Mouse (Mus musculus) limb, embryonic 14.5 days (tissue): ENCODE measurements at regions not wholly inside any gene's neighbourhood (a gene's known extent, or its start where the extent isn't known, plus 50 kb on each side); places are given as distances from the start of the nearest gene placed in this dataset.

Experiments used
- ATAC-seq: fragments of 200-750 bp; cut with Nextera tagmentation; 2 replicates; pipeline ENCODE4 v1.8.0; 2017; ENCODE audit warnings: low read depth, moderate number of reproducible peaks, moderate TSS enrichment; ENCODE audit not compliant: low FRiP score
- DNase-seq: peaks from one replicate; pipeline ENCODE4 v3.0.0-alpha.2; 2015; ENCODE audit warnings: low spot score
- H3K27ac ChIP-seq: fragments of 300-500 bp; sonication (generic); replicated peaks from 2 replicates; pipeline ENCODE4 v1.5.1; 2014; ENCODE audit warnings: low read depth, mild to moderate bottlenecking, low read length, moderate library complexity, mixed read lengths
- H3K27me3 ChIP-seq: fragments of 300-500 bp; sonication (generic); 2 replicates; pipeline ENCODE4 v1.6.1; 2014; ENCODE audit warnings: low read length, mixed read lengths; ENCODE audit not compliant: control insufficient read depth, insufficient read depth
- H3K36me3 ChIP-seq: fragments of 300-500 bp; sonication (generic); 2 replicates; pipeline ENCODE4 v1.6.1; 2014; ENCODE audit warnings: mild to moderate bottlenecking, low read length, moderate library complexity, mixed read lengths; ENCODE audit not compliant: control insufficient read depth, insufficient read depth
- H3K4me1 ChIP-seq: fragments of 300-500 bp; sonication (generic); 2 replicates; pipeline ENCODE4 v1.6.1; 2014; ENCODE audit warnings: antibody characterized with exemption, low read length, mixed read lengths; ENCODE audit not compliant: control insufficient read depth, insufficient read depth
- H3K4me2 ChIP-seq: fragments of 300-500 bp; sonication (generic); replicated peaks from 2 replicates; pipeline ENCODE4 v1.6.1; 2014; ENCODE audit warnings: low read depth, mild to moderate bottlenecking, low read length, moderate library complexity; ENCODE audit not compliant: severe bottlenecking
- H3K4me3 ChIP-seq: fragments of 300-500 bp; sonication (generic); replicated peaks from 2 replicates; pipeline ENCODE4 v1.5.1; 2014; ENCODE audit warnings: low read length
- H3K9ac ChIP-seq: fragments of 300-500 bp; sonication (generic); 2 replicates; pipeline ENCODE4 v1.6.1; 2014; ENCODE audit warnings: mild to moderate bottlenecking, low read depth, low read length, moderate library complexity; ENCODE audit not compliant: severe bottlenecking
- H3K9me3 ChIP-seq: fragments of 300-500 bp; sonication (generic); 2 replicates; pipeline ENCODE4 v1.6.1; 2016; ENCODE audit warnings: low read length; ENCODE audit not compliant: control insufficient read depth
- POLR2A ChIP-seq: fragments of 200-500 bp; IDR thresholded peaks from 2 replicates; pipeline ENCODE4 v1.8.0; 2012; ENCODE audit warnings: inconsistent platforms, mild to moderate bottlenecking, moderate library complexity, borderline replicate concordance; ENCODE audit not compliant: insufficient read depth, insufficient read length; ENCODE audit errors: extremely low read depth
- WGBS: fragments of 180-500 bp; shearing (Covaris S2); extraction: QIAGEN DNeasy Blood & Tissue Kit; methylation state at CpG from one replicate; pipeline ENCODE4 v1.1.7; 2014; 5-methylcytosine and 5-hydroxymethylcytosine counted together

GRCm38 (mm10) chr16:25201094-25201770 lies 85.4 kb upstream of the Tprg start:
- H3K36me3 ChIP-seq = no peaks in the 10 kb centered on the region
- 83% methylated on average over 7 of the region's 7 CpGs for WGBS

GRCm38 (mm10) chr16:25213250-25213649 lies 73.4 kb upstream of the Tprg start:
- Histone ChIP-seq H3K4me2 (no peak overlapping the region), H3K27ac (no peak overlapping the region), H3K36me3 (no peaks in the 10 kb centered on the region), H3K9me3 (no peaks in the 10 kb centered on the region), H3K4me3 (no peak overlapping the region), H3K9ac (no peak overlapping the region), H3K27me3 (no peaks in the 10 kb centered on the region), H3K4me1 (no peaks in the 10 kb centered on the region)
- WGBS = 63% methylated on average over 2 of the region's 2 CpGs
- TF ChIP-seq POLR2A = no peak
- no peak for DNase-seq
- ATAC-seq = no peak

More at GRCm38 (mm10) chr16:25201094-25201770, 85.4 kb upstream of the Tprg start:
- no peak for ATAC-seq
- Histone ChIP-seq H3K4me1 (no peaks in the 10 kb centered on the region), H3K27me3 (no peaks in the 10 kb centered on the region), H3K27ac (no peak overlapping the region), H3K9me3 (no peaks in the 10 kb centered on the region), H3K4me2 (no peak overlapping the region), H3K9ac (no peak overlapping the region), H3K4me3 (no peak overlapping the region)
- TF ChIP-seq POLR2A = no peak
- no peak for DNase-seq

- Histone ChIP-seq H3K4me3 (no peak overlapping the region), H3K4me1 (no peaks in the 10 kb centered on the region), H3K36me3 (no peaks in the 10 kb centered on the region), H3K9ac (no peak overlapping the region), H3K27ac (no peak overlapping the region), H3K9me3 (no peaks in the 10 kb centered on the region), H3K27me3 (no peaks in the 10 kb centered on the region), H3K4me2 (no peak overlapping the region)
- ATAC-seq (no peak), DNase-seq (no peak)
- TF ChIP-seq POLR2A = no peak
- 88% methylated on average over 6 of the region's 6 CpGs for WGBS
Observed at GRCm38 (mm10) chr16:25220552-25220951, 66.1 kb upstream of the Tprg start.

- Histone ChIP-seq H3K9me3 (no peaks in the 10 kb centered on the region), H3K36me3 (no peaks in the 10 kb centered on the region), H3K4me3 (no peak overlapping the region), H3K27me3 (no peaks in the 10 kb centered on the region), H3K4me2 (no peak overlapping the region), H3K4me1 (no peaks in the 10 kb centered on the region), H3K9ac (no peak overlapping the region), H3K27ac (no peak overlapping the region)
- DNase-seq (no peak), ATAC-seq (no peak)
- no peak for TF ChIP-seq POLR2A
Observed at GRCm38 (mm10) chr16:25224801-25225200, 61.8 kb upstream of the Tprg start.
